Mouse (Mus musculus) frontal cortex, adult 2 months (tissue): Measurements from ENCODE around the gene Foxr1. TPM values are rescaled to one million over a fixed set of nuclear protein-coding genes. Genes with fewer than 3 reads are reported as not detected.

Experiments used
- polyA plus RNA-seq: library from polyadenylated mRNA; depleted of rRNA; stranded (reverse); fragments of >200 nt; gene quantifications from 2 replicates; pipeline ENCODE4 v1.2.3, GENCODE M21; 2012; rRNA removed

The Foxr1 gene
- polyA plus RNA-seq, 1 experiment, result not detected

Other genes with a start within 250 kb of the Foxr1 start
- gene Cbl, start 207.1 kb downstream of the Foxr1 start, polyA plus RNA-seq, result 18.6 and 20.5 TPM in 2 replicates
- 1.1 TPM in 1 of 2 replicates, not detected in the other for gene Ccdc153, start 200.5 kb downstream of the Foxr1 start, polyA plus RNA-seq
- 0.74 and 0.82 TPM in 2 replicates for gene Pdzd3, start 189.7 kb downstream of the Foxr1 start, polyA plus RNA-seq
- 6.7 and 7.0 TPM in 2 replicates for gene Nlrx1, start 172.5 kb downstream of the Foxr1 start, polyA plus RNA-seq
- 84.5 and 95.1 TPM in 2 replicates for gene Abcg4, start 152.5 kb downstream of the Foxr1 start, polyA plus RNA-seq
- 32.1 and 32.3 TPM in 2 replicates for gene Hinfp, start 135.5 kb downstream of the Foxr1 start, polyA plus RNA-seq
- 201 and 202 TPM in 2 replicates for gene C2cd2l, start 120.9 kb downstream of the Foxr1 start, polyA plus RNA-seq
- gene Dpagt1, start 115.1 kb downstream of the Foxr1 start, polyA plus RNA-seq, result 21.1 and 22.9 TPM in 2 replicates
- gene H2afx, start 106.4 kb downstream of the Foxr1 start, polyA plus RNA-seq, result 65.4 and 75.0 TPM in 2 replicates
- 30.3 and 33.4 TPM in 2 replicates for gene Hmbs, start 96.9 kb downstream of the Foxr1 start, polyA plus RNA-seq
- gene Vps11, start 79.5 kb downstream of the Foxr1 start, polyA plus RNA-seq, result 44.1 and 47.2 TPM in 2 replicates
- 51.3 and 54.5 TPM in 2 replicates for gene Hyou1, start 61.6 kb downstream of the Foxr1 start, polyA plus RNA-seq
- 43.3 and 46.9 TPM in 2 replicates for gene Slc37a4, start 44.3 kb downstream of the Foxr1 start, polyA plus RNA-seq
- 510 and 649 TPM in 2 replicates for gene Rps25, start 34.0 kb downstream of the Foxr1 start, polyA plus RNA-seq
- 86.4 and 86.9 TPM in 2 replicates for gene Trappc4, start 33.5 kb downstream of the Foxr1 start, polyA plus RNA-seq
- gene Ccdc84, start 22.6 kb downstream of the Foxr1 start, polyA plus RNA-seq, result 53.1 and 56.2 TPM in 2 replicates
- 0.19 TPM in 1 of 2 replicates, not detected in the other for gene Upk2, start 13.8 kb upstream of the Foxr1 start, polyA plus RNA-seq
- gene Bcl9l, start 41.7 kb upstream of the Foxr1 start, polyA plus RNA-seq, result 20.1 and 21.7 TPM in 2 replicates
- 0.04 TPM in 1 of 2 replicates, not detected in the other for gene Cxcr5, start 120.7 kb upstream of the Foxr1 start, polyA plus RNA-seq
- 40.9 and 44.6 TPM in 2 replicates for gene Ddx6, start 163.8 kb upstream of the Foxr1 start, polyA plus RNA-seq
- gene Treh, start 232.1 kb upstream of the Foxr1 start, polyA plus RNA-seq, result 0.16 and 0.17 TPM in 2 replicates